Mouse (Mus musculus): Measurements from ENCODE around the gene Mcrip1.
"Not testable (repeated sequence)": the region's sequence is repeated elsewhere in the genome, so short reads cannot be mapped to it uniquely, and the experiment has no call there.

The Mcrip1 gene

DNA sequence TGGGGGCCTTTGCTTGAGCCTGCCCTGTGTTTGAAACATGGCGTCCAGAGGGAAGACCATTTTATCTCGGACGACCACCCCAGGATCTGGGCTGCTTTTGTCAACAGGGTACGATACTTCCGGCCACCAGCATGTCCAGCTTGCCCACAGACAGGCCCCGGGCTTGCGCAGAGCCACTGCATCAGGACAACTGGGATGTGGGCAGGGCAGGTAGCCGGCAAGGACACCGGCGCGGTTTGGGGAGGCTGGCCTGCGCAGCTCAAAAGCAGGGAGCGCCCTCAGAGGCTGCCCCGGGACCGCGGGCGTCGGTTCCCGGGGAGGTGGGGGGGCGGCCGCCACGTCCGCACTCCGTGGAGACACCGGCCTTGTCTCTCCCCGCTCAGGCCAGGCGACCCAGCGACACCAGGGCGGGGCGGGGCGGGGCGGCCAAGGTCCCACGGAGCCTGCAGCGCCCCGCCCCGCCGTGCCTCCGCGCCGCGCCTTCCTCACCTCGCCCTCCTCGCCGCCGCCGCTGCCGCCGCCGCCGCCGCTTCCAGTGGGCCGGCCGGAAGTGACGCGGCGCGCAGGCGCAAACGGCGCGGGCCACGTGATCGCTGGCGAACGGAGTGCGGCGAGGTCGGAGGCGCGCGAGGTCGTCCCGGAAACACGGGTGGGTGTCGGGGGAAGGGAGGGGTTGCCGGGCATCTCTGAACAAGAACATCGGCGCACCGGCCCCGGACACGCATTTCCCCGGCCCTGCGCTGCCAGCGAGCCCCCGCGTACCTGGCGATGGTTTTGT lies at the start of gene Mcrip1:
Gene Mcrip1 (minus strand): TSS at position 560 of the 778 bp plus-strand sequence.
- peak; percentile 92 for DNase-seq (ENCODE audit: low read depth, low spot score)

DNA sequence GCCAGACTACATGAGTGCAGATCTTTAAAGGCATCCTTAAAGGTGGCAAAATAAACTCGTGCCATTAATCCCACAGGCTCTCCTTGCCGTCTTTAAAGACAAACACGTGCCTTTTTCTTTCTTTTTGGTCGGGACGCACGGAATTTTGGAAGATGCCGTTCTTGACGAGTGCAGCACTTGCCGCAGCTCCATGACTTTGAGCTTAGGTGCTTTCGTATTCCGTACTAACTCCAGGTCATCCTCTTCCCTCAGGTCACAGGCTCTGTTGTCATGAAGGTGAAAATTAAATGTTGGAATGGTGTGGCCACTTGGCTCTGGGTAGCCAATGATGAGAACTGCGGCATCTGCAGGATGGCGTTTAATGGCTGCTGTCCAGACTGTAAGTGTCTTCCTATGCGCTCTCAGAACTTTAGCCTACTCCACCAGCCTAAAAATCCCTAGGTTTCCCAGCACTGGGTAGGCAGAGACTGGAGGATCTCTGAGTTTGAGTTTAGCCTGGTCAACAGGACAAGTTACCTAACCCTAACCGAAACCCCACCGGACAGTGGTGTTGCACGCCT lies 49.5 kb upstream of the Mcrip1 start:
- no peak for DNase-seq (ENCODE audit: low read depth, low spot score)

DNA sequence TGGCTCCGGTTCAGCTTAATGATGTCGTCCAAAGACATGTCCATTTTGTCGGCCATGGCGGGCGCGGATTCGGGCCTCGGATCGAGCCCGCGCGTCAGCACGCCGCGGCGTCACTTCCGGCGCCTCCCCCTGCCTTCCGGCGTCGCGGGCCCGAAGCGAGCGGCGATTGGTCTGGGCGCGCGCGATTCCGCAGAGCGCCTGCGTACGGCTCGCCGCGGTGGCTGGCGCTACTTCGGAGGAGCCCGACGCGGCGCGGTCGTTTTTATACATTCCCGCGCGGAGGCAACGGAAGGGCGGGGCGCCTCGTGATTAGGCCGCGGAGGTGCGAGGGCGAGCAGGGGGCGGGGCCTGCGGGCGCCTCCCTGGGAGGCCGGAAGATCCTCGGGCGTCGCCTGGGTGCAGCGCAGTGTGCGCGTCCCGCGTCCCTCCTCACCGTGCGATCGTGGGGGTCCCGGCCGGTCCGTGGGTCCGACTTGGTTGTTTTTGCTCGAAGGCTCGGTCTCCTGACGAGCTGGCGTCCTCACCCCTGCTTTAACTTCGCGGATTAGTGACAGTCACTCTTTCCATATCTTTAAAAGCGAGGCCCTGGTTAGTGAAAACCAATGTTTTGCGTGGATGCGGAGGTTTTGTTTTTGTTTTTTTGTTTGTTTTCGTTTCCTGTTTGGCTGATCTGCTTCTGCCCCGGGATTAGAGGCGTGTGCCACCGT lies 48.9 kb upstream of the Mcrip1 start, which contains the start of the genes Alyref and Anapc11:
Gene Alyref (minus strand): TSS at position 83 of the 707 bp plus-strand sequence.
Gene Anapc11 (plus strand): TSS at position 139 of the 707 bp plus-strand sequence.
- DNase-seq (ENCODE audit: low read depth, low spot score), result peak; percentile 98

DNA sequence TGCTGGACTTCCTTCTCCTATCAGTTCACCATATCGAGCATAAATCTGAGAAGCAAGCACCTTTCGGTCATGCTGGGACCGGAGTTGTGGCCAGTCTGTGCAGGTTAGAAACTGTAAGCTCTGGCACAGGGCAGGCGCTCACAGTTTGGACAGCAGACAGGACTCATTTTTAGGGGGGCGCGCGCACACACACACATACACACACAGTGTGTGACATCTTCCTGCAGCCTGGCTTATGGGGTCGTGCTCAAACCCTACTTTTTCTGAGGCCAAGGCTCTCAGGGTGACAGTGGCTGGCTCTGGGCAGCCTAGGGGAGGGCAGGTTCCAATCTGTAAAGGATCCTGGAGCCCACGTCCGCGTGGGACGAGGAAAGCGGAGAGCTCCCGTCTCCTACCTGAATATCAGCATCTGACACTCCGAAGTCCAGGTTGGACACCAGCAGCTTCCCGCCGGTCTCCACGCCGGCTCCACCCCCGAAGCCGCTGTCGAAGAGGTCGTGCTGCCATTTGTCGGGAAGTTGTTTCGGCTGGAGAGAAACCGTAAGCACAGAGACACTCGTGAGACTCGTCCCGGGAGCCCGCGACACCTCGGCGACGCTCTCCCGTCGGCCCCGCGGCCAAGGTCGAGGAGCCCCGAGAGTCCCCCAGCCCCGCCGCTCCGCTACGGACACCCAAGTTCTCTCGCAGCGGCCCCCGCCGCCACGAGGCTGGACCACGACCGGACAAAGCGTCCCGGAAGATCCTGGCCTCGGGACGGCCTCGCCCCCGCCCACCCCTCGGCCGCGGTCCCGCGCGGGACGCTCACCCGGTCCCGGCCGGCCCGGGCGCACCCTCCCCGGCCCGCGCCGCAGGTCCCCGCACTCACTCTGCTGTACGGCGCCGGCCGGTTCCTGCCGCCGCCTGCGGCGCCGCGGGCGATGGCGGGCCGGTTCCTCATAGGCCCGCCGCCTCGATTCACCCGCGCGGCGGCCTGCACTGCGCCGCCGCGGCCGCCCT lies 48.0 kb upstream of the Mcrip1 start:
- DNase-seq (ENCODE audit: low read depth, low spot score), result peak; percentile 54

GRCm38 (mm10) chr11:120588531-120588930 lies 39.0 kb upstream of the Mcrip1 start:
- DNase-seq (ENCODE audit: low read depth, low spot score), result no peak

GRCm38 (mm10) chr11:120583937-120584336 lies 34.4 kb upstream of the Mcrip1 start:
- peak; percentile 39 for DNase-seq (ENCODE audit: low read depth, low spot score)

DNA sequence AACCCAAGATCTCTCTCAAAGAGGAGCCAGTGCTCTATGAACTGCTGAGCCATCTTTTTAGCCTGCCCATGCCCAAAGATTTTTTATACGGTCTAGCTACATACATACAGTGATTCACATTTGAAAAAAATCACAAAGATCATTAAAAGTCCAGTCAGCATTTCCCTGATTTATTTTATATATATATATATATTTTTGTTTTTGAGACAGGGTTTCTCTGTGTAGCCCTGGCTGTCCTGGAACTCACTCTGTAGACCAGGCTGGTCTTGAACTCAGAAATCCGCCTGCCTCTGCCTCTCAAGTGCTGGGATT lies 33.4 kb upstream of the Mcrip1 start:
- not testable (repeated sequence) for DNase-seq (ENCODE audit: low read depth, low spot score)

GRCm38 (mm10) chr11:120582268-120582981 lies 32.9 kb upstream of the Mcrip1 start:
- peak; percentile 57 for DNase-seq (ENCODE audit: low read depth, low spot score)

DNA sequence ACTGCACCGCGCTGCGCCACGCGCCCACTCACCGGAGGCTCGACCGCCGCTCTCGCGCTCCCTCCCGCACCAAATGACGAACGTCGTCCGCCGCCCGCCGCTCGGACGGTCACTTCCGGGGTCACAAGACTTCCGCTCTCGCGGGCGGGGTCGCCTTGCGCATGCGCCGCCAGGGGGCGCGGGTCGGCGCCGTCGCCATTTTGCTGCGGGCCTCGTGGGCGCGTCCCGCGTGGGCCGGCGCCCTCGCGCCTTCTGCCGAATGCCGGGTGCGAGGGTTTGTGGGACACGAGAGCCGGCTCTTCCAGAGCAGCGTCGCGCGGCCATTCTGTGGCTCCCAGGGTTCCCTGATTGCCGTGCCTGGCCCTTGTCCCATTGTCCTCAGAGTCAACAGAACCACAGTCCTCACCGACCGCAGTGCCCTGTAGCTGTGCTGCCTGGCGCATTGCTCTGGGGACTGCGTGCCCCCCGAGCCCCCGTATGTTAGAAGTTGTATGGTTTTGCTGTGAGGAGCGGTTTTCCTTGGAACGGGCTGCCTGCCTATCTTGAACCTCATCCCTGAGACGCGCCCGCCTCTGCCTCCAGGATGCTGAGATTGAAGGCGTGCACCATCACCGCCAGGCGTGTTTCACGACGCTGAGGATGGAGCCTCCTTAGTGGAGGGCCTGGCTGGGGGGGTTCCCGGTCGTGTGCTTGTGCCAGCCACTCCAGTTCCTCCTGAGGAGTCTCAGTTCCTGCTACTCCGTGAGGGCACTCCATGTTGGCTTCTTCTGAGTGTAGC lies 32.2 kb upstream of the Mcrip1 start, which contains the start of gene Arhgdia:
Gene Arhgdia (minus strand): TSS at position 135 of the 778 bp plus-strand sequence.
- DNase-seq (ENCODE audit: low read depth, low spot score), result peak; percentile 90

GRCm38 (mm10) chr11:120580871-120581331 lies 31.4 kb upstream of the Mcrip1 start:
- peak; percentile 61 for DNase-seq (ENCODE audit: low read depth, low spot score)

DNA sequence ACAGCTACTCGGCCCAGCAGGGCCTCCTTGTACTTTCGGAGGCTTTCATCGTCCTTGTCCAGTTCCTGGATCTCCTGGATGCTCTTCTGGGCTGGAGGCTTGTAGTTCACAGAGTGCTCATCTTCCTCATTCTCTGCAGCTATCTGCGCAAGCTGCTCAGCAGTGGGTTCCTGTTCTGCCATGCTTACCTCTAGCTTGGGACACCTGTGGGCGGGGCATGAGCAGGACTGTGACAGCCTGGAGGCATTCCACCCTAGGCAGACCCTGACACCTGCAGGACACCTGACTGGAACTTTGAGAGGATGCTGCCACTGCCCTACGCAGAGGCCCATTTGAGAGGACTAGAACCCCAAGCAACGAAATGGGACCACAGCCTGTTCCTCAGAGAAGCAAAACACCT lies 30.7 kb upstream of the Mcrip1 start:
- DNase-seq (ENCODE audit: low read depth, low spot score), result peak; percentile 29

- peak; percentile 87 for DNase-seq (ENCODE audit: low read depth, low spot score)
Observed at GRCm38 (mm10) chr11:120579316-120580107, 30.0 kb upstream of the Mcrip1 start.

GRCm38 (mm10) chr11:120578694-120579243 lies 29.2 kb upstream of the Mcrip1 start:
- DNase-seq (ENCODE audit: low read depth, low spot score), result no peak

DNA sequence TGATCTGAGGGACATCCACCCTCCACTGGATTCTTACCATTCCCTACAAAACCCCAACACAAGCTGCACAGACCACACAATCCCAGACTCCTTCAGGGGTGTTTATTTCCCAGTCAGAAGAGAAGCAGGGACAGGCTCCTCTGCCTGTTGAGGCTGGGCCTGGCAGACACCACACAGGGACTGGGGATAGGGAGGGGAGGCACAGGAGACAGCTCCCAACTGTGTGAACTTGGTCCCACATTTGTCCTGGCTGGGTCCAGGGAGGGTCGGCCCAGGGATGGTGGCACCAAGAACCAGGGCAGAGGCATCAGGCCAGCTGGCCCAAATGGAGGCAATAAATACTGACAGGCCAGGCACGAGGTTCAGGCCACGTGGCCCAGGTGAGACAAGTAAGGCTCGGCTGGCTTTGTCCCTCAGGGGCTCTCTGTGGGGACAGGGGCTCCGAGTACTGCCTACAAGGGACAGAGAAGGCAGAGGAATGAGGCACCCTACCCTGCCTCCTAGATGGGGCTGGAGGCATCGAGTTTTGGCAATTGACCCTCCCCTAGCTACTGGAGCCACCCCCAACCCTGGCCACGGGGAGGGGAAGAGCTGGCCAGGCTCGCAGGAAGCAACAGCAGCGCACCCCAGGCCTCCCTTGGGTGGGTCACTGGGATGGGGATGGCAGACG lies 28.6 kb upstream of the Mcrip1 start:
- no peak for DNase-seq (ENCODE audit: low read depth, low spot score)

- DNase-seq (ENCODE audit: low read depth, low spot score), result peak; percentile 60
Observed at GRCm38 (mm10) chr11:120577211-120578023, 27.9 kb upstream of the Mcrip1 start.

GRCm38 (mm10) chr11:120576365-120576981 lies 26.9 kb upstream of the Mcrip1 start:
- DNase-seq (ENCODE audit: low read depth, low spot score), result no peak

- no peak for DNase-seq (ENCODE audit: low read depth, low spot score)
Observed at GRCm38 (mm10) chr11:120575940-120576339, 26.4 kb upstream of the Mcrip1 start.
